Mouse (Mus musculus) naive thymus-derived CD4-positive, alpha-beta T cell, adult 2 months (primary cell): ENCODE measurements around the gene Sypl2.

ENCODE experiments used
- DNase-seq: peaks from one replicate; pipeline ENCODE4 v3.0.0-alpha.2; 2011; ENCODE audit warnings: low read depth

Gene Sypl2

GRCm38 (mm10) chr3:108178756-108179715 lies 47.4 kb downstream of the Sypl2 start:
- DNase-seq = no peak

- no peak for DNase-seq
These were observed 51.5 kb downstream of the Sypl2 start for GRCm38 (mm10) chr3:108174672-108175531.

GRCm38 (mm10) chr3:108169199-108169598 lies 57.2 kb downstream of the Sypl2 start:
- DNase-seq = no peak

GRCm38 (mm10) chr3:108167499-108167898 lies 58.9 kb downstream of the Sypl2 start:
- no peak for DNase-seq

- DNase-seq = no peak
These were observed 59.8 kb downstream of the Sypl2 start for GRCm38 (mm10) chr3:108166486-108167211.

GRCm38 (mm10) chr3:108165532-108166315 lies 60.7 kb downstream of the Sypl2 start:
- DNase-seq = no peak

GRCm38 (mm10) chr3:108164807-108165206 lies 61.6 kb downstream of the Sypl2 start:
- peak; percentile 84 for DNase-seq

- DNase-seq = no peak
These were observed 62.4 kb downstream of the Sypl2 start for GRCm38 (mm10) chr3:108164091-108164490.
